Mouse (Mus musculus): Measurements from ENCODE around the gene Klk1. TPM values are rescaled to one million over a fixed set of nuclear protein-coding genes. Genes with fewer than 3 reads are reported as not detected.
"Not testable (repeated sequence)": the region's sequence is repeated elsewhere in the genome, so short reads cannot be mapped to it uniquely, and the experiment has no call there.

Gene Klk1
- polyA plus RNA-seq, 1 experiment from 2014 or later: 0.25 TPM

- Histone ChIP-seq H3K27ac (ENCODE audit: low read length) (no peak overlapping the region), H3K4me3 (ENCODE audit: low read length) (peak overlapping the region; percentile 95), H3K9ac (ENCODE audit: low read length) (peak overlapping the region; percentile 94), H3K36me3 (ENCODE audit: control insufficient read depth, insufficient read depth) (peaks cover 27% of the 10 kb centered on the region), H3K4me2 (ENCODE audit: low read depth, low read length) (peak overlapping the region; percentile 91), H3K4me1 (ENCODE audit: control insufficient read depth, insufficient read depth, low read length) (peaks cover 18% of the 10 kb centered on the region), H3K27me3 (ENCODE audit: control insufficient read depth, insufficient read depth, low read length) (no peaks in the 10 kb centered on the region), H3K9me3 (replicated peaks; ENCODE audit: control insufficient read depth, low read length) (no peaks in the 10 kb centered on the region)
- ATAC-seq (replicated peaks; ENCODE audit: extremely low read depth, insufficient read depth, low FRiP score): no peak
- WGBS: 88% methylated on average over 2 of the region's 2 CpGs
Observed at GRCm38 (mm10) chr7:44247971-44248370, 22.8 kb downstream of the Klk1 start.

DNA sequence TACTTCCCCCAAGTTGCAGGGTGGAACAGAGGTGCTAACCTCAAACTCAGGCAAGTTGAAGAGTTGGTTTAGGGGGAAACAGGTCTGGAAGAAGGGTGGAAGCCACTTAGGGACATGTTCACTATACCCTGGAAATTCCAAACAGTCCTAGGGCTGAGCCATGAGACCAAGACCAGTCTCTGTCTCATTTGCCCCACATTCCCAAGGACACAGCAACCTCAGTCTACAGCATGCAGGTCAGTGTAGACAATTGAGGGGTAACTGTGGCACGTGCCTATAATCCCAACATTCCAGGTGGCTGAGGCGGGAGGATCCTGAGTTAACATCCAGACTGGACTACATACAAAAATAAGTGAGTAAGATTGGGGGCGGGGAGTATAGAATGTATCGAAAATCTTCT lies 24.1 kb downstream of the Klk1 start:
- no peaks in the 10 kb centered on the region for H3K9me3 ChIP-seq (replicated peaks; ENCODE audit: control insufficient read depth, low read length)
- H3K27ac ChIP-seq (ENCODE audit: low read length): no peak overlapping the region
- no peak for ATAC-seq (replicated peaks; ENCODE audit: extremely low read depth, insufficient read depth, low FRiP score)
- peaks cover 18% of the 10 kb centered on the region for H3K4me1 ChIP-seq (ENCODE audit: control insufficient read depth, insufficient read depth, low read length)
- H3K27me3 ChIP-seq (ENCODE audit: control insufficient read depth, insufficient read depth, low read length): no peaks in the 10 kb centered on the region
- WGBS: 93% methylated on average over 4 of the region's 4 CpGs
- H3K9ac ChIP-seq (ENCODE audit: low read length): no peak overlapping the region
- peaks cover 32% of the 10 kb centered on the region for H3K36me3 ChIP-seq (ENCODE audit: control insufficient read depth, insufficient read depth)
- no peak overlapping the region for H3K4me3 ChIP-seq (ENCODE audit: low read length)
- no peak overlapping the region for H3K4me2 ChIP-seq (ENCODE audit: low read depth, low read length)

- not testable (repeated sequence) for H3K9me3 ChIP-seq (replicated peaks; ENCODE audit: control insufficient read depth, low read length); ATAC-seq (replicated peaks; ENCODE audit: extremely low read depth, insufficient read depth, low FRiP score); H3K4me3 ChIP-seq (ENCODE audit: low read length); H3K9ac ChIP-seq (ENCODE audit: low read length); H3K27ac ChIP-seq (ENCODE audit: low read length); H3K27me3 ChIP-seq (ENCODE audit: control insufficient read depth, insufficient read depth, low read length); H3K4me2 ChIP-seq (ENCODE audit: low read depth, low read length)
- Histone ChIP-seq H3K36me3 (ENCODE audit: control insufficient read depth, insufficient read depth) (peaks cover 32% of the 10 kb centered on the region), H3K4me1 (ENCODE audit: control insufficient read depth, insufficient read depth, low read length) (peaks cover 18% of the 10 kb centered on the region)
- WGBS: 87% methylated on average over 17 of the region's 17 CpGs
Observed at GRCm38 (mm10) chr7:44250732-44251275, 25.6 kb downstream of the Klk1 start.

- ATAC-seq (replicated peaks; ENCODE audit: extremely low read depth, insufficient read depth, low FRiP score): no peak
- no peak overlapping the region for H3K4me3 ChIP-seq (ENCODE audit: low read length)
- H3K27ac ChIP-seq (ENCODE audit: low read length): no peak overlapping the region
- no peaks in the 10 kb centered on the region for H3K9me3 ChIP-seq (replicated peaks; ENCODE audit: control insufficient read depth, low read length)
- no peak overlapping the region for H3K4me2 ChIP-seq (ENCODE audit: low read depth, low read length)
- H3K36me3 ChIP-seq (ENCODE audit: control insufficient read depth, insufficient read depth): peaks cover 30% of the 10 kb centered on the region
- 67% methylated on average over 15 of the region's 15 CpGs for WGBS
- peaks cover 9% of the 10 kb centered on the region for H3K4me1 ChIP-seq (ENCODE audit: control insufficient read depth, insufficient read depth, low read length)
- no peaks in the 10 kb centered on the region for H3K27me3 ChIP-seq (ENCODE audit: control insufficient read depth, insufficient read depth, low read length)
- H3K9ac ChIP-seq (ENCODE audit: low read length): no peak overlapping the region
Observed at GRCm38 (mm10) chr7:44253023-44253616, 28.0 kb downstream of the Klk1 start.

GRCm38 (mm10) chr7:44254930-44255329 lies 29.8 kb downstream of the Klk1 start:
- Histone ChIP-seq H3K27ac (ENCODE audit: low read length) (no peak overlapping the region), H3K27me3 (ENCODE audit: control insufficient read depth, insufficient read depth, low read length) (no peaks in the 10 kb centered on the region), H3K9ac (ENCODE audit: low read length) (no peak overlapping the region), H3K4me2 (ENCODE audit: low read depth, low read length) (no peak overlapping the region), H3K4me3 (ENCODE audit: low read length) (no peak overlapping the region), H3K9me3 (replicated peaks; ENCODE audit: control insufficient read depth, low read length) (no peaks in the 10 kb centered on the region), H3K4me1 (ENCODE audit: control insufficient read depth, insufficient read depth, low read length) (peaks cover 5% of the 10 kb centered on the region; the same call in 1 of the 2 replicates), H3K36me3 (ENCODE audit: control insufficient read depth, insufficient read depth) (peaks cover 18% of the 10 kb centered on the region)
- no peak for ATAC-seq (replicated peaks; ENCODE audit: extremely low read depth, insufficient read depth, low FRiP score)
- WGBS: 49% methylated on average over 6 of the region's 6 CpGs

DNA sequence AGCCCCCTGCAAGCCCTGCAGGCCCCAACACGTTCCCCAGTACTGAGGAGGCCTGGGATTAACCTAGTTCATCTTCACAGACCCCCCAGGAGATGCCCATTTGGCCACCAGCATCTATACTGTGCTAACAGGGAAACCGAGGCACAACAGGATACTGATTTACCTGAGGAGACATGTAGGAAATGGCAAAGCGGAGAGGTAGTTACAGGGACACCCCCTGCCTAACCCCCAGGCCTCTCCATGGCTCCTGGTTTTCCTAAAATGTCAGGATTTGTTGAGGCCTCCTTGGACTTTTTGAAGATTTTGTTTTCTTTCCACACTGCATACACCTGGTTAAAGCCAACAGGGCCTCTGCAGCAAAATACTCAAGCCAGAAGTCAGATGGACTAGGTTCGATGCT lies 32.1 kb downstream of the Klk1 start, which contains the start of gene Acp4:
TSS of gene Acp4 (minus strand) at position 101 of the 400 bp plus-strand sequence.
- Histone ChIP-seq H3K36me3 (ENCODE audit: control insufficient read depth, insufficient read depth) (peaks cover 11% of the 10 kb centered on the region; the same call in 1 of the 2 replicates), H3K4me1 (ENCODE audit: control insufficient read depth, insufficient read depth, low read length) (peaks cover 5% of the 10 kb centered on the region; the same call in 1 of the 2 replicates), H3K4me3 (ENCODE audit: low read length) (no peak within 1 kb of the TSS), H3K9ac (ENCODE audit: low read length) (no peak within 1 kb of the TSS), H3K27ac (ENCODE audit: low read length) (no peak within 1 kb of the TSS), H3K9me3 (replicated peaks; ENCODE audit: control insufficient read depth, low read length) (no peaks in the 10 kb centered on the region), H3K4me2 (ENCODE audit: low read depth, low read length) (no peak within 1 kb of the TSS), H3K27me3 (ENCODE audit: control insufficient read depth, insufficient read depth, low read length) (peaks cover 7% of the 10 kb centered on the region; the same call in 1 of the 2 replicates)
- WGBS: 70% methylated on average over 4 of the region's 4 CpGs
- no peak for ATAC-seq (replicated peaks; ENCODE audit: extremely low read depth, insufficient read depth, low FRiP score)

DNA sequence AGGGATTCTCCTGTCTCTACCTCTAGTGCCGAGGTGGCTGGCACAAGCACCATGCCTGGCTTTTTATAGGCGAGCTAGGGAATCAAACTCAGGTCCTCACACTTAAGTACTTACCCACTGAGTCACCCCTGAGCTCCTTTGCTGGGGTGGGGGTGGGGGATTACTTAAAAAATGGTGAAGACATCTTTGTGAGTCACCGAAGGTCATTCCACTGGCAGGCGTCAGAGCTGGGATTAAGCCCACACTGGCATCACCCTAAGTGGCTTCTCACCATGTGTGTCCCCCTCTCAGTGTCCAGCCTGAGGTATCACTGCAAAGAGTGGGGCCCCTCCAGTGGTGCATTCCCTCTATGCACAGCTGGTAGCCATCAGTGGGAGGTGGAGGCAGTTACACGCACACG lies 35.2 kb downstream of the Klk1 start:
- H3K4me1 ChIP-seq (ENCODE audit: control insufficient read depth, insufficient read depth, low read length): 0 out of 2 replicates have a peak, but pooled peaks cover 3% of the 10 kb centered on the region
- H3K27ac ChIP-seq (ENCODE audit: low read length): no peak overlapping the region
- H3K4me2 ChIP-seq (ENCODE audit: low read depth, low read length): no peak overlapping the region
- peaks cover 23% of the 10 kb centered on the region for H3K27me3 ChIP-seq (ENCODE audit: control insufficient read depth, insufficient read depth, low read length)
- no peaks in the 10 kb centered on the region for H3K36me3 ChIP-seq (ENCODE audit: control insufficient read depth, insufficient read depth)
- no peak for ATAC-seq (replicated peaks; ENCODE audit: extremely low read depth, insufficient read depth, low FRiP score)
- H3K9ac ChIP-seq (ENCODE audit: low read length): no peak overlapping the region
- H3K9me3 ChIP-seq (replicated peaks; ENCODE audit: control insufficient read depth, low read length): no peaks in the 10 kb centered on the region
- H3K4me3 ChIP-seq (ENCODE audit: low read length): no peak overlapping the region
- WGBS: 74% methylated on average over 6 of the region's 6 CpGs

DNA sequence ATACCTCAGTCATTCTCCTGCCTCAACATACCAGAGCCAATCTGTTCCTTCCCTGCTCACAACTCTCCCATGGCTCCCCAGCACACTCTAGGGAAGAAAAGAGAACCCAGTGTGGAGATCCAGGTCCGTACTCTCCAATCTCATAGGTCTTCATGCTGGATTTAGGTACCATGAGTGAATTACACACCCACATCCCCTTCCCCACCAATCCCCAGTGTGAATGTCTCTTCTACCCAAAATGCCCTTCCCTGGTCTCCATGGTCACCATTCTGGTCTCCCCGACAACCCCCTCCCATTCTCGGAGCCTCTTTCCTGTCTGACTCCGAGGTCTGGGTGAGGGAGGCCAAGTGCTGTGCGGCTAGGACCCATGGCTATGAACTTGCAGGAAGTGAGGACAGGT lies 36.0 kb downstream of the Klk1 start, which contains the start of gene Gm15517:
TSS of gene Gm15517 (plus strand) at position 301 of the 400 bp plus-strand sequence.
- Histone ChIP-seq H3K4me2 (ENCODE audit: low read depth, low read length) (no peak within 1 kb of the TSS), H3K9ac (ENCODE audit: low read length) (no peak within 1 kb of the TSS), H3K4me3 (ENCODE audit: low read length) (no peak within 1 kb of the TSS), H3K27me3 (ENCODE audit: control insufficient read depth, insufficient read depth, low read length) (peaks cover 23% of the 10 kb centered on the region), H3K9me3 (replicated peaks; ENCODE audit: control insufficient read depth, low read length) (no peaks in the 10 kb centered on the region), H3K36me3 (ENCODE audit: control insufficient read depth, insufficient read depth) (no peaks in the 10 kb centered on the region), H3K27ac (ENCODE audit: low read length) (no peak within 1 kb of the TSS), H3K4me1 (ENCODE audit: control insufficient read depth, insufficient read depth, low read length) (0 out of 2 replicates have a peak, but pooled peaks cover 3% of the 10 kb centered on the region)
- no peak for ATAC-seq (replicated peaks; ENCODE audit: extremely low read depth, insufficient read depth, low FRiP score)
- WGBS: 43% methylated on average over 5 of the region's 5 CpGs
